Mouse (Mus musculus) liver, embryonic 12.5 days (tissue): ENCODE measurements around the gene Zfp280d. TPM values are rescaled to one million over a fixed set of nuclear protein-coding genes. Genes with fewer than 3 reads are reported as not detected.
"Not testable (repeated sequence)": the region's sequence is repeated elsewhere in the genome, so short reads cannot be mapped to it uniquely, and the experiment has no call there.

Source experiments
- ATAC-seq: fragments of 200-750 bp; cut with Nextera tagmentation; 2 replicates; pipeline ENCODE4 v1.8.0; 2017; ENCODE audit warnings: moderate number of reproducible peaks, mild to moderate bottlenecking, moderate library complexity
- H3K27ac ChIP-seq: fragments of 300-500 bp; sonication (generic); 2 replicates; pipeline ENCODE4 v1.5.1; 2016; ENCODE audit warnings: mild to moderate bottlenecking
- H3K27me3 ChIP-seq: fragments of 300-500 bp; sonication (generic); replicated peaks from 2 replicates; pipeline ENCODE4 v1.6.1; 2016; ENCODE audit warnings: mild to moderate bottlenecking, moderate library complexity
- H3K36me3 ChIP-seq: fragments of 300-500 bp; sonication (generic); 2 replicates; pipeline ENCODE4 v1.6.1; 2016; ENCODE audit warnings: mild to moderate bottlenecking, moderate library complexity
- H3K4me1 ChIP-seq: fragments of 300-500 bp; sonication (generic); 2 replicates; pipeline ENCODE4 v1.6.1; 2016
- H3K4me2 ChIP-seq: fragments of 300-500 bp; sonication (generic); 2 replicates; pipeline ENCODE4 v1.6.1; 2016; ENCODE audit warnings: mild to moderate bottlenecking, moderate library complexity
- H3K4me3 ChIP-seq: fragments of 300-500 bp; sonication (generic); 2 replicates; pipeline ENCODE4 v1.5.1; 2016; ENCODE audit warnings: mild to moderate bottlenecking, moderate library complexity
- H3K9ac ChIP-seq: fragments of 300-500 bp; sonication (generic); 2 replicates; pipeline ENCODE4 v1.6.1; 2016; ENCODE audit warnings: mild to moderate bottlenecking, moderate library complexity
- H3K9me3 ChIP-seq: fragments of 300-500 bp; sonication (generic); replicated peaks from 2 replicates; pipeline ENCODE4 v1.6.1; 2016; ENCODE audit warnings: mild to moderate bottlenecking, moderate library complexity
- WGBS: fragments of 180-500 bp; shearing (Covaris S2); methylation state at CpG from one replicate; pipeline ENCODE4 v1.1.7; 2016; ENCODE audit not compliant: insufficient replicate concordance; 5-methylcytosine and 5-hydroxymethylcytosine counted together
- polyA plus RNA-seq: library from polyadenylated mRNA; unstranded; fragments of >200 nt; fragmentation: Nextera tagmentation; extraction: Ambion mirVana; gene quantifications from 2 replicates; pipeline ENCODE4 v1.2.1, GENCODE M21; 2016

Zfp280d gene
- polyA plus RNA-seq, 1 experiment from 2014 or later, result 23.1 TPM

DNA sequence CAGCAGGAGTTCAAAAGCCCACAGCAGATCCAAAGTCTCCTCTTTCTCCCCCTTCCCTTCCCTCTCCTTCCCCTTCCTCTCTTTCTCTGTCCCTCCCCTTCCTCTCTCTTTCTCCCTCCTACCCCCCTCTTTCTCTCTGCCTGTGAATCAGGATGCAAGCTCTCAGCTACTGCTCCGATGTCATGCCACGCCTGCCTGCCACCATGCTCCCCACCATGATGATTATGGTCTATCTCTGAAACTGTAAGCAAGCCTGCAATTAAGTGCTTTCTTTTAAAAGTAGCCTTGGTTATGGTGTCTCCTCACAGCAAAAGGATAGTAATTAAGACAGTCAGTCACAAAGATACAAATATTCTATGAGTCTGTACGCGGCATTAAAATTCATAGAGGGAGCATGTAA, 100.3 kb downstream of the Zfp280d start:
- Histone ChIP-seq H3K9ac (no peak overlapping the region), H3K27me3 (no peaks in the 10 kb centered on the region), H3K4me2 (no peak overlapping the region), H3K4me3 (no peak overlapping the region), H3K36me3 (no peaks in the 10 kb centered on the region), H3K4me1 (no peaks in the 10 kb centered on the region), H3K9me3 (no peaks in the 10 kb centered on the region), H3K27ac (no peak overlapping the region)
- ATAC-seq, result no peak
- WGBS, result 80% methylated on average over 4 of the region's 4 CpGs

DNA sequence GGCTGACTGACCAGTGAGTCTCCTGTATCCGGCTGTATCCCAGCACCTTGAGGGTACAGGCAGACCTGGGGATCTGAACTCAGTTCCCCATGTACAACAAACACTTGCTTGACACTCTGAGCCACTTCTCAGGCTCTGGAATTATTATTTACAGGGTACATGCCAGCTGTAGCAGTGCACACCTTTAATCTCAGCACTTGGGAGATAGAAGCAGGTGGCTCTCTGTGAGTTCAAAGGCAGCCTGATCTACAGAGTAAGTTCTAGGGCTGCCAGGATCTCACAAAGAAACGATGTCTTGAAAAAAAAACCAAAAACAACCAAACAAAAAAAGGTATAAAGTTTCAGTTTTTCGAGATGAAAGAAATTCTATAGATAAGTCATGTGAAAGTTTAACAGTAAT, 101.0 kb downstream of the Zfp280d start:
- H3K27me3 ChIP-seq, result no peaks in the 10 kb centered on the region
- H3K4me2 ChIP-seq, result no peak overlapping the region
- WGBS, result 58% methylated on average over 3 of the region's 3 CpGs
- H3K9ac ChIP-seq, result no peak overlapping the region
- H3K9me3 ChIP-seq, result no peaks in the 10 kb centered on the region
- H3K27ac ChIP-seq, result no peak overlapping the region
- ATAC-seq, result no peak
- no peaks in the 10 kb centered on the region for H3K4me1 ChIP-seq
- no peak overlapping the region for H3K4me3 ChIP-seq
- H3K36me3 ChIP-seq, result no peaks in the 10 kb centered on the region

DNA sequence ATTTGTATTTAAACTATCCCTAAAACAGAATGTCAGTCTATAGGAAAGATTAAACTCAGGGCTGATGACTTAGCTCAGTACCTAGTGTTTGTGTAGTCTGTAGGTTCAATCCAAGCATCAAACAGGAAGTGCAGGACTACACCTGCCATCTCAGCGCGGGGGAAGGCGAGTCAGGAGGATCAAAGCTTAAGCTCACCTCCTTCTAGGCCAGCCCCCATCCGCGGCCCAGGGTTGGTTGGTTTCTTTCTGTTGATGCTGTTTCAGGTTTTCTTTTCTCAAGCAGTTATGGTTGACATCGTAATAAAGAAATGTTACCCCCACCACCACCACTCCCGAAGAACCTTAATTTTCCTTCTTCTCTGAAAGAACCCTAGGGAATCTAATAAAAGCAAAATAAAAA, 111.1 kb downstream of the Zfp280d start:
- 76% methylated on average over 7 of the region's 7 CpGs for WGBS
- H3K9ac ChIP-seq, result no peak overlapping the region

DNA sequence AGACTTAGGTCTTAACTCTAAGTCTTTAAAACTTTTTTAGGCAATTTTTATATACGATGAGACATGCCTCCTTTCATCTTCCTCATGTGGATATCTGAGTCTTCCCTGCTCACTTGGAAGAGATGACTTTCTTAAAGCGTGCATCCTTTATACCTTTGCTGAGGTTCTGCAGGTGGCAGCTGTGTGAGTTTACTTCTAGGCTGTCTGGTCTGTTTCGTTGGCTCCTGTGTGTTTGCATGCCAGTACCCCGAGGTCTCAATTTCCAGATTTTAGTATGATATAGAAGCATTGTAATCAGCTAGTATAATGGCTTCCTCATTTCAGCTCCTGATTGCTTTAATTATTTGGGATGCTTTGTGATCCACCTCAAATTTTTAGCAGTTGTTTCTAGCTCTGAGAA, 114.3 kb downstream of the Zfp280d start:
- no peak for ATAC-seq
- Histone ChIP-seq H3K9me3 (no peaks in the 10 kb centered on the region), H3K4me1 (no peaks in the 10 kb centered on the region), H3K9ac (no peak overlapping the region), H3K4me3 (no peak overlapping the region), H3K27ac (no peak overlapping the region), H3K27me3 (no peaks in the 10 kb centered on the region), H3K4me2 (no peak overlapping the region), H3K36me3 (no peaks in the 10 kb centered on the region)
- 72% methylated on average over 4 of the region's 4 CpGs for WGBS

More for the DNA sequence above, 111.1 kb downstream of the Zfp280d start:
- no peak overlapping the region for H3K4me2 ChIP-seq
- H3K27me3 ChIP-seq, result no peaks in the 10 kb centered on the region
- no peak for ATAC-seq
- no peaks in the 10 kb centered on the region for H3K4me1 ChIP-seq
- no peaks in the 10 kb centered on the region for H3K9me3 ChIP-seq
- no peaks in the 10 kb centered on the region for H3K36me3 ChIP-seq
- H3K4me3 ChIP-seq, result no peak overlapping the region
- no peak overlapping the region for H3K27ac ChIP-seq

DNA sequence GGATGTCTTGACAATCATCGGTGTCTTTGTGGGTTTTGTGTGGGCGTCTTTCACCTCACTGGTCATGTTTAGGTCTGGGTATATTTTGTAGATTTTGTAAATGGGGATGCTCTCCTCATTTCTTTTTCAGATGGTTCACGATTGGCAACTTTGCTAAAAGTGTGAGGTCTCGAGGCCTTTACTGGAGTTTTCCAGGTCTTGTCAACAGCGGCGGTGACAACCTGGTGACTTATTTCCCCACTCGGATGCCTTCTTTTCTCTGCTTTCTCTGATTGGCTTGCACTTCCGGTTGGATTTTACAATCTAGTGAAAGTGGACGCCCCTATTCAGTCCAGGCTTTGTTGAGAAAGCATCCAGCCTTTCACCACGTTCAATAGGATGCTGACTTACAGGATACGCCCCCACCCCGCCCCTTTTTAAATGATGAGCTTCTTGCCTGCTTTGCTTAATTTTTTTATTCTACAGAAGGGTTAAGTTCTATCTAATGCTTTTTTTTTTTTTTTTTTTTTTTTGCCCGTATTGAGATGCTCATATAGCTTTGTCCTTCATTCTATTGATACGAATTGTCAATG, 114.9 kb downstream of the Zfp280d start:
- H3K4me3 ChIP-seq, result no peak overlapping the region
- no peak overlapping the region for H3K27ac ChIP-seq
- H3K9ac ChIP-seq, result no peak overlapping the region
- no peaks in the 10 kb centered on the region for H3K4me1 ChIP-seq
- no peaks in the 10 kb centered on the region for H3K9me3 ChIP-seq
- no peak for ATAC-seq
- no peaks in the 10 kb centered on the region for H3K36me3 ChIP-seq
- no peaks in the 10 kb centered on the region for H3K27me3 ChIP-seq
- 68% methylated on average over 14 of the region's 14 CpGs for WGBS
- H3K4me2 ChIP-seq, result no peak overlapping the region

DNA sequence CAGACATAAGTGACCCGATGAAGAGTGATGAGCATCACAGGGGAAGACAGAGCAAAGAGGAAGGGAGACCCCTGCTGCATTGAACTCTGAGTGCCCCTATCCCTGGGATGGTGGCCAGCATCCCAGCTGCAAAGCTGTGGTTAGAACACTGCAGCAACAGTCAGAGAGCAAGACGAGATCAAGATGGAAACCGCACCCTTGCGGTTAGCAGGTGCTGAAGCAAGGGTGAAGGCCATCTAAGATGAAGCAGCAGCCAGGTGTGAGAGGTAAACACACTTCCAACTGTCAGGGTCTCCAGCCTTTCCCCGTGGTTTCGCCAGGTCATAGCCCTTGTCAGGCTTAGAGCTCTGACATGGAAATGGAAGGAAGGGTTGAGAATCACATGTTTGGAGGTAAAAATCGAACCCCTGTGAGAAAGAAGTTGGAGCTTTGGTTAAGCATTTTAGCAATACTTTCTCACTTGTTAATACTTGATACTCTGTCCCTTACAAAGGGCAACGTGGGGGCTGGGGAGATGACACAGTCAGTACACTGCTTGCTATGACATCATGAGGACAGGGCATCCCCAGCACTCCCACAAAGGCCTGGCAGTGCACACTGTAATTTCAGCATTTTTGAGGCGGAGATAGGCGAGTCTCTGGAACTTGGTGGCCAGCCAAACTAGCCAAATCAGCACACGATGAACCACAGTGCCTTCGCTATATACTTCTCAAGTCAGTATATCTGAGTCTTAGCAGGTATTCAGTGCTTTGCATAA, 115.8 kb downstream of the Zfp280d start:
- no peak overlapping the region for H3K27ac ChIP-seq
- WGBS, result 67% methylated on average over 12 of the region's 12 CpGs

DNA sequence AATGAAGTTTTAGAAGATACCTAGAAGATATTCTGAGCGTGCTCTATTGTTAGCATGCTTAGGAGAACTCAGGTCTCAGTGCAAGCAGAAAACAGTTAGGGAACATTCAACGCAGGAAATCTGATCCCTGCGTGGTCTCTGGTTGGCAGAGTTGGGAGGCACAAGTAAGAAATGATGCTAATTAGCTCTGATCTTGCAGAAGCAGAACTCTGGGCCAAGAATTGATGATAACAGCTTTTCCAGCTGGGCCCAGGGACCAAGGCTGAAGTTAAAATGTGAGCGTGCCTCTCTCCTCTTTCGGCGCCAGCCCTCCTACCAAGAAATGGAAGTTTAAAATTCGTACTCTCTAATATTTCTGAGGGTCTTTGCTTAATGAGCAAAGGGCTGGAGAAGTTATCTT, 118.0 kb downstream of the Zfp280d start:
- no peak for ATAC-seq
- no peaks in the 10 kb centered on the region for H3K9me3 ChIP-seq
- H3K4me2 ChIP-seq, result no peak overlapping the region
- no peak overlapping the region for H3K4me3 ChIP-seq
- H3K27ac ChIP-seq, result no peak overlapping the region
- 74% methylated on average over 7 of the region's 7 CpGs for whole genome bisulfite sequencing
- no peaks in the 10 kb centered on the region for H3K36me3 ChIP-seq
- H3K4me1 ChIP-seq, result peaks cover 12% of the 10 kb centered on the region
- no peaks in the 10 kb centered on the region for H3K27me3 ChIP-seq
- H3K9ac ChIP-seq, result no peak overlapping the region

More for the DNA sequence above, 115.8 kb downstream of the Zfp280d start:
- H3K9ac ChIP-seq, result no peak overlapping the region
- H3K4me2 ChIP-seq, result no peak overlapping the region
- ATAC-seq, result no peak
- H3K27me3 ChIP-seq, result no peaks in the 10 kb centered on the region
- no peak overlapping the region for H3K4me3 ChIP-seq
- H3K4me1 ChIP-seq, result no peaks in the 10 kb centered on the region
- no peaks in the 10 kb centered on the region for H3K36me3 ChIP-seq
- H3K9me3 ChIP-seq, result no peaks in the 10 kb centered on the region

DNA sequence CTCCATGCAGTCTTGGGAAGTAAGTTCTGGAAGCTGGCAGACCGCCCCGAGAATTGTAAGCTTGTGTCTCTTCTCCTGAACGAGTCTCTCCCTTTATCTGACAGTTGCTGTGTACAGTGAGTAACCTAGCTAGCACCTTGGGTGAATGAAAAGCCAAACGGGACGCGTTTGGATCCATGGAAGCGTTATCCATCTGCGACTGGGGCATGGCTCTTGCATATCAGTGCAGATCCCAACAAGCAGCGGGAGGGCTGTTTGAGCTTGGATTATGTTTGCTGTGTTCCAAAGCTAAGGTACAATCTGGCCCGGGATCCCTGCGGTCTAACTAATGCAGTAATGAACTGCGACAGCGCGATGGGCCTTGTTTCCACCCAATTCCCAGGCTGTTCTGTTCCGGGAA, 118.6 kb downstream of the Zfp280d start:
- Histone ChIP-seq H3K36me3 (no peaks in the 10 kb centered on the region), H3K27me3 (no peaks in the 10 kb centered on the region), H3K27ac (no peak overlapping the region), H3K9ac (no peak overlapping the region), H3K4me3 (no peak overlapping the region), H3K9me3 (no peaks in the 10 kb centered on the region), H3K4me2 (no peak overlapping the region), H3K4me1 (peaks cover 18% of the 10 kb centered on the region)
- no peak for ATAC-seq
- WGBS, result 74% methylated on average over 15 of the region's 15 CpGs

DNA sequence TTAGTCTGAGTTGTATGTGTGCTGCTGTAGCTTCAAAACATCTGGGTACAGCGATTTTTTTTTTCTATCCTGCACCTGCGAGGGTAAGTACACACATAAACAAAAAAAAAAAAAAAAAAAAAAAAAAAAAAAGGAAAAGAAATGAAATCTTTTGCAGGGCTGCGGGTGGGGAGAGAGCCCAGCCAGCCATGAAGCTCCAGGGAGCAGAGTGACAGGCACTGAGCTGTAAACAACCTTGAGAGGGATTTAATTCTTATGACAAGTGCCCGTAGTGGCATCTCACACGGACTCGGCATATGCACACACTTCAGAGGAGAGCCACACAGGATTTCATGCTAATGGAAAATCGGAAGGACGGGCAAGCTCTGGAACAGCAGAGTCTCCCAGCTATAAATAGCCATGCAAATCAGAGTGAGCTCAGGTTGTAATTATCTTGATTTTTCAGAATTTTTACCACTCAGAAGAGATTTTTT, 119.2 kb downstream of the Zfp280d start:
- WGBS, result 73% methylated on average over 8 of the region's 8 CpGs
- no peaks in the 10 kb centered on the region for H3K27me3 ChIP-seq
- ATAC-seq, result no peak

DNA sequence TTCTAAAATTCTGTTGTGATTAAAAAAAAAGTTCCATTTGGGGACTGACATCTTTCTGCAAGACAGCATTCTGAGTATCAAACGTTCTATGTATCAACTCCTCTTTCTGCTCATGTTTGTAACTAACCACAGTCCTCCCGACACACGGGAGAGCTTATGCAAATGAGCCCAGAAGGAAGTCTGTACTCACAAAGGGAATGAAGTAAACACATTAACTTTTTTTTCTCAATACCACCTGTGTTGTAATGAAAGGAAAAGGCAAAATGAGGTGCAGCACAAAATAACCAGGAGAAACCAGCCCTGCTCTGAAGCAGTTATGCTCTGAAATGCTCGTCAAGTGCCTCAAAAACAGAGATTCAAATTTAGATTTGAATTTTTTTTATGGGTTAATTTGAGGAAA, 125.5 kb downstream of the Zfp280d start:
- Histone ChIP-seq H3K4me1 (peaks cover 28% of the 10 kb centered on the region), H3K36me3 (no peaks in the 10 kb centered on the region), H3K9me3 (no peaks in the 10 kb centered on the region), H3K4me3 (no peak overlapping the region), H3K27ac (no peak overlapping the region), H3K4me2 (no peak overlapping the region), H3K27me3 (peaks cover 13% of the 10 kb centered on the region; the same call in 1 of the 2 replicates), H3K9ac (no peak overlapping the region)
- ATAC-seq, result no peak
- 33% methylated on average over 4 of the region's 4 CpGs for WGBS

More for the DNA sequence above, 119.2 kb downstream of the Zfp280d start:
- Histone ChIP-seq H3K27ac (no peak overlapping the region), H3K4me3 (no peak overlapping the region), H3K4me2 (no peak overlapping the region), H3K9ac (no peak overlapping the region), H3K9me3 (no peaks in the 10 kb centered on the region), H3K4me1 (peaks cover 18% of the 10 kb centered on the region), H3K36me3 (no peaks in the 10 kb centered on the region)

DNA sequence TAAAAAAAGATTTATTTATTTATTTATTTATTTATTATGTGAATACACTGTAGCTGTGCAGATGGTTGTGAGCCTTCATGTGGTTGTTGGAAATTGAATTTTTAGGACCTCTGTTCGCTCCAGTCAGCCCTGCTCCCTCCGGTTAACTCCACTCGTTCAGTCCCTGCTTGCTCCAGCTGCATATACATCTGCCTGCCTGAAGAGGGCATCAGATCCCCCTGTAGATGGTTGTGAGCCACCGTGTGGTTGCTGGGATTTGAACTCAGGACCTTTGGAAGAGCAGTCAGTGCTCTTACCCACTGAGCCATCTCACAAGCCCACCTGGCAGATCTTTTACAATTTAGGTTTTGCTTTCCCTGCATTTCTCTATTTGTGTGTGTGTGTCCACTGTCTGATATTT, 127.1 kb downstream of the Zfp280d start:
- H3K9ac ChIP-seq, H3K36me3 ChIP-seq, H3K4me3 ChIP-seq, ATAC-seq, H3K9me3 ChIP-seq, H3K27ac ChIP-seq, H3K4me2 ChIP-seq: not testable (repeated sequence)
- WGBS, result 69% methylated on average over 4 of the region's 4 CpGs
- Histone ChIP-seq H3K27me3 (peaks cover 13% of the 10 kb centered on the region; the same call in 1 of the 2 replicates), H3K4me1 (peaks cover 41% of the 10 kb centered on the region)

DNA sequence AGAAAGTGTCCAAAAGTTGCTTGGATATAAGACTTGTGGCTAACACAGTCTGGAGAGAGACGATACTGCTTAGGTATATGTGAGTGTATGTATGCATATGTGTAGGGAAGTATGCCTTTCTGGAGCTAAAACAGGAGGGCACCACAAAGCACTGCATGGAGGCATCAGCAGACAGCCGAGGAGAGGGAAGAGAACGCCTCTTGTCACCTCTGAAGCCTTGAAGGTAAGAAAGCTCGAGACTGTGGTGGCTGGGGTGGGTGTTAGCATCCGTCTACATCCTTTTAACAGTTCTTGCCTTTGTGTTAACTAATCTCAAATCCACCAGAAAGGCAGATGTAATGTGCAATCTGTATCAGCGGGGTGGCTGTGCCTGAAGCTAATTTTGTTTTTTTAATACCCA, 128.8 kb downstream of the Zfp280d start:
- H3K9ac ChIP-seq, result no peak overlapping the region
- H3K36me3 ChIP-seq, result no peaks in the 10 kb centered on the region
- no peak for ATAC-seq
- H3K9me3 ChIP-seq, result no peaks in the 10 kb centered on the region
- H3K4me2 ChIP-seq, result no peak overlapping the region
- H3K4me3 ChIP-seq, result no peak overlapping the region
- WGBS, result 66% methylated on average over 6 of the region's 6 CpGs
- no peak overlapping the region for H3K27ac ChIP-seq
- peaks cover 13% of the 10 kb centered on the region; the same call in 1 of the 2 replicates for H3K27me3 ChIP-seq
- peaks cover 41% of the 10 kb centered on the region for H3K4me1 ChIP-seq
